Mouse (Mus musculus): Measurements from ENCODE around the gene Hdhd5. TPM values are rescaled to one million over a fixed set of nuclear protein-coding genes. Genes with fewer than 3 reads are reported as not detected.

The Hdhd5 gene
- polyA plus RNA-seq, 1 experiment from 2014 or later = 10.9 TPM

- H3K27ac ChIP-seq (replicated peaks; ENCODE audit: low read depth, low read length) = no peak overlapping the region
- ATAC-seq (ENCODE audit: low FRiP score, low TSS enrichment) = no peak
- H3K9me3 ChIP-seq (ENCODE audit: control insufficient read depth, low read length) = no peaks in the 10 kb centered on the region
- no peak overlapping the region for H3K4me2 ChIP-seq (ENCODE audit: low read length)
- no peaks in the 10 kb centered on the region for H3K27me3 ChIP-seq (ENCODE audit: control insufficient read depth, insufficient read depth, low read length)
- no peak overlapping the region for H3K4me3 ChIP-seq (replicated peaks; ENCODE audit: low read depth, low read length)
- no peak overlapping the region for H3K9ac ChIP-seq (replicated peaks; ENCODE audit: low read length)
- 94% methylated on average over 5 of the region's 5 CpGs for WGBS
- H3K36me3 ChIP-seq (ENCODE audit: control insufficient read depth, insufficient read depth, low read length) = peaks cover 61% of the 10 kb centered on the region
- no peak for DNase-seq
- H3K4me1 ChIP-seq (ENCODE audit: control insufficient read depth, insufficient read depth, low read length) = no peaks in the 10 kb centered on the region
Measured at GRCm38 (mm10) chr6:120517311-120517710, 13.8 kb downstream of the Hdhd5 start.

- H3K9me3 ChIP-seq (ENCODE audit: control insufficient read depth, low read length) = no peaks in the 10 kb centered on the region
Measured at GRCm38 (mm10) chr6:120516879-120517278, 14.2 kb downstream of the Hdhd5 start.

DNA sequence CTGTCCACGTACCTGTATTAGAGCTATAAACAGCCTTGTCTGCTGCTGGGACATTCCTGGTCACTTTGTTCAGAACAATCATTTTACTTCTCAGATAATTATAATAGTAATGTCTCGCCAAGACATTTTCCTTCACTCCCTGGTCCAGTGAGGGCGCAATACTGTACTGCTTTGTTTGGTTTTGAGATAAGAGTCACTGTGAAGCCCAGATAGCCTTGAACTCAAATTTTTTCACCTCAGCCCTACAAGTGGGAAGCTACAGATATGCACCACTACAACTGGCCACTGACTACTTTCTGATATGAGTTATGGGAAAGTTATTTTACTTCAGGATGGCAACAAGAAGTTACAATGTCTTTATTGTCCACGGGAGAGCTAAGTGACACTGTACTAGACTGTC is 14.7 kb downstream of the Hdhd5 start:
- 94% methylated on average over 4 of the region's 4 CpGs for WGBS
- ATAC-seq (ENCODE audit: low FRiP score, low TSS enrichment) (no peak), DNase-seq (no peak)
- Histone ChIP-seq H3K9me3 (ENCODE audit: control insufficient read depth, low read length) (no peaks in the 10 kb centered on the region), H3K4me2 (ENCODE audit: low read length) (no peak overlapping the region), H3K27ac (replicated peaks; ENCODE audit: low read depth, low read length) (no peak overlapping the region), H3K4me1 (ENCODE audit: control insufficient read depth, insufficient read depth, low read length) (no peaks in the 10 kb centered on the region), H3K9ac (replicated peaks; ENCODE audit: low read length) (no peak overlapping the region), H3K4me3 (replicated peaks; ENCODE audit: low read depth, low read length) (no peak overlapping the region), H3K36me3 (ENCODE audit: control insufficient read depth, insufficient read depth, low read length) (peaks cover 56% of the 10 kb centered on the region), H3K27me3 (ENCODE audit: control insufficient read depth, insufficient read depth, low read length) (no peaks in the 10 kb centered on the region)

More at GRCm38 (mm10) chr6:120516879-120517278, 14.2 kb downstream of the Hdhd5 start:
- Histone ChIP-seq H3K9ac (replicated peaks; ENCODE audit: low read length) (no peak overlapping the region), H3K4me1 (ENCODE audit: control insufficient read depth, insufficient read depth, low read length) (no peaks in the 10 kb centered on the region), H3K36me3 (ENCODE audit: control insufficient read depth, insufficient read depth, low read length) (peaks cover 60% of the 10 kb centered on the region), H3K27me3 (ENCODE audit: control insufficient read depth, insufficient read depth, low read length) (no peaks in the 10 kb centered on the region), H3K27ac (replicated peaks; ENCODE audit: low read depth, low read length) (no peak overlapping the region), H3K4me2 (ENCODE audit: low read length) (no peak overlapping the region), H3K4me3 (replicated peaks; ENCODE audit: low read depth, low read length) (no peak overlapping the region)
- DNase-seq (no peak), ATAC-seq (ENCODE audit: low FRiP score, low TSS enrichment) (no peak)
- 95% methylated on average over 6 of the region's 6 CpGs for WGBS

- Histone ChIP-seq H3K9me3 (ENCODE audit: control insufficient read depth, low read length) (no peaks in the 10 kb centered on the region), H3K27ac (replicated peaks; ENCODE audit: low read depth, low read length) (no peak overlapping the region), H3K4me2 (ENCODE audit: low read length) (no peak overlapping the region), H3K4me3 (replicated peaks; ENCODE audit: low read depth, low read length) (no peak overlapping the region), H3K4me1 (ENCODE audit: control insufficient read depth, insufficient read depth, low read length) (no peaks in the 10 kb centered on the region), H3K27me3 (ENCODE audit: control insufficient read depth, insufficient read depth, low read length) (no peaks in the 10 kb centered on the region), H3K36me3 (ENCODE audit: control insufficient read depth, insufficient read depth, low read length) (peaks cover 38% of the 10 kb centered on the region), H3K9ac (replicated peaks; ENCODE audit: low read length) (no peak overlapping the region)
- no peak for DNase-seq
- ATAC-seq (ENCODE audit: low FRiP score, low TSS enrichment) = no peak
- WGBS = 97% methylated on average over 6 of the region's 6 CpGs
Measured at GRCm38 (mm10) chr6:120511212-120511611, 19.9 kb downstream of the Hdhd5 start.

GRCm38 (mm10) chr6:120510425-120510824 is 20.7 kb downstream of the Hdhd5 start:
- Histone ChIP-seq H3K27ac (replicated peaks; ENCODE audit: low read depth, low read length) (no peak overlapping the region), H3K36me3 (ENCODE audit: control insufficient read depth, insufficient read depth, low read length) (peaks cover 38% of the 10 kb centered on the region), H3K4me1 (ENCODE audit: control insufficient read depth, insufficient read depth, low read length) (no peaks in the 10 kb centered on the region), H3K9me3 (ENCODE audit: control insufficient read depth, low read length) (no peaks in the 10 kb centered on the region), H3K4me3 (replicated peaks; ENCODE audit: low read depth, low read length) (no peak overlapping the region), H3K9ac (replicated peaks; ENCODE audit: low read length) (no peak overlapping the region), H3K27me3 (ENCODE audit: control insufficient read depth, insufficient read depth, low read length) (no peaks in the 10 kb centered on the region), H3K4me2 (ENCODE audit: low read length) (no peak overlapping the region)
- ATAC-seq (ENCODE audit: low FRiP score, low TSS enrichment) (no peak), DNase-seq (no peak)
- 94% methylated on average over 8 of the region's 8 CpGs for WGBS

GRCm38 (mm10) chr6:120509975-120510374 is 21.1 kb downstream of the Hdhd5 start:
- no peaks in the 10 kb centered on the region for H3K27me3 ChIP-seq (ENCODE audit: control insufficient read depth, insufficient read depth, low read length)
- DNase-seq (no peak), ATAC-seq (ENCODE audit: low FRiP score, low TSS enrichment) (no peak)
- no peak overlapping the region for H3K4me2 ChIP-seq (ENCODE audit: low read length)
- H3K27ac ChIP-seq (replicated peaks; ENCODE audit: low read depth, low read length) = no peak overlapping the region
- H3K4me3 ChIP-seq (replicated peaks; ENCODE audit: low read depth, low read length) = no peak overlapping the region
- no peaks in the 10 kb centered on the region for H3K9me3 ChIP-seq (ENCODE audit: control insufficient read depth, low read length)
- no peaks in the 10 kb centered on the region for H3K4me1 ChIP-seq (ENCODE audit: control insufficient read depth, insufficient read depth, low read length)
- H3K9ac ChIP-seq (replicated peaks; ENCODE audit: low read length) = no peak overlapping the region
- peaks cover 35% of the 10 kb centered on the region for H3K36me3 ChIP-seq (ENCODE audit: control insufficient read depth, insufficient read depth, low read length)
- 92% methylated on average over 7 of the region's 7 CpGs for WGBS

DNA sequence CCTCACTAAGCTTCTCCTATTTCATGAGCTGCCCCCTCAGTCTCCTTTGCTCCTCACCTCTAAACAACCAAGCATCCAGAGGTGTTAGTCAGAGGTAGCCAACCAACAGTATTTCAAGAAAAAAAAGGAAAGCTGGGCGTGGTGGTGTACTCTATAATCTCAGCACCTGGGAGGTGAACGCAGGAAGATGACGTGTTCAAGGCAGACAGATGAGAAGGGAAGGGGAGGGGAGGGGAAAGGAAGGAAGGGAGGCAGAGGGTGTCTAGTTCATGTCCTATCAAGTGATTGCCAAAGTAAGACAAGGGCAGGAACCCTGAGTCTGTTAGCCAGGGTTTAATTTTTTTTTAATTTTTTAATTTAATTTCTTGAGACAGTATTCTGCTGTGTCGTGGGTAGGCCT is 22.5 kb downstream of the Hdhd5 start:
- no peak overlapping the region for H3K4me2 ChIP-seq (ENCODE audit: low read length)
- H3K9me3 ChIP-seq (ENCODE audit: control insufficient read depth, low read length) = no peaks in the 10 kb centered on the region
- DNase-seq = no peak
- no peak for ATAC-seq (ENCODE audit: low FRiP score, low TSS enrichment)
- WGBS = 93% methylated on average over 4 of the region's 4 CpGs
- no peak overlapping the region for H3K4me3 ChIP-seq (replicated peaks; ENCODE audit: low read depth, low read length)
- H3K27ac ChIP-seq (replicated peaks; ENCODE audit: low read depth, low read length) = no peak overlapping the region
- peaks cover 22% of the 10 kb centered on the region for H3K36me3 ChIP-seq (ENCODE audit: control insufficient read depth, insufficient read depth, low read length)
- H3K27me3 ChIP-seq (ENCODE audit: control insufficient read depth, insufficient read depth, low read length) = no peaks in the 10 kb centered on the region
- no peak overlapping the region for H3K9ac ChIP-seq (replicated peaks; ENCODE audit: low read length)
- no peaks in the 10 kb centered on the region for H3K4me1 ChIP-seq (ENCODE audit: control insufficient read depth, insufficient read depth, low read length)

DNA sequence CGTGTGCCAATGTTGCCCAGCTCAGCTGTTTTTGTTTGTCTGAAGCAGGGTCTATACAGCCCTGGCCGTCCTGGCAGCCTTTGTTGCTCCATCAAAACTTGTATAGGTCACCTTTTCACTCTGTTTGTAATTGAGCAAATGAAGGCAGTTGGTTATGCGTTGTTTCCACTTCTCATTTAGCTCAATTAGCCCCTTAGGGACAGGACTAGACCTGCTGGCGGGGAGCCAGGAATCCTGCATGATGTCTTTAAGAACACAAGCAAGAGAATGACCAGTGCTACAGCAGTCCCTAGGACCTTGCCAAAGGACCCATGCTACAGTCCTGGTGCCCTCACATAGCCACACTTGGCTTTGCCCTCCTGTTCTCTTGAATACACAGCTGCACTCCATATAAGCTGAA is 25.6 kb downstream of the Hdhd5 start:
- peak; percentile 58 for DNase-seq
- H3K27ac ChIP-seq (replicated peaks; ENCODE audit: low read depth, low read length) = no peak overlapping the region

DNA sequence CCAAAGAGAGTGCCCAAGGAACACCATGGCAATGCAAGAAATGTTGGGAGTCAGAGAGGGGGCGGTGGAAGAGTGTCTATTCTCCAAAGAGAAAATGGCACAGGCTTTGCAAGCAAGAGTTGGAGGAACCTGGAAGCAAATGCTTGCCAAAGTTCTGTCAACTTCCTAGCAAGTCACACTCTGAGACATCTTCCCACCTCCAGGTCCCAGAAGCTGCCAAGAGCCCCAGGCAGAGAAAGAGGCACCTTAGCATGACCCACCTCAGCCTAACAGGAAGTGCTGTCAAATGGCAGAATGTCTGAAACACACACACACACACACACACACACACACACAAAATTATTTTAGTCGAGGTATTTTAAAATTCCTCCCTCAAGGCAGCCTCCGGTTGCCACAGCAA is 27.1 kb downstream of the Hdhd5 start:
- no peaks in the 10 kb centered on the region for H3K9me3 ChIP-seq (ENCODE audit: control insufficient read depth, low read length)
- H3K4me2 ChIP-seq (ENCODE audit: low read length) = no peak overlapping the region
- H3K36me3 ChIP-seq (ENCODE audit: control insufficient read depth, insufficient read depth, low read length) = peaks cover 4% of the 10 kb centered on the region
- no peak overlapping the region for H3K4me3 ChIP-seq (replicated peaks; ENCODE audit: low read depth, low read length)
- no peak overlapping the region for H3K27ac ChIP-seq (replicated peaks; ENCODE audit: low read depth, low read length)
- no peak for DNase-seq
- H3K27me3 ChIP-seq (ENCODE audit: control insufficient read depth, insufficient read depth, low read length) = no peaks in the 10 kb centered on the region
- H3K9ac ChIP-seq (replicated peaks; ENCODE audit: low read length) = no peak overlapping the region
- WGBS = 70% methylated on average over 3 of the region's 3 CpGs
- H3K4me1 ChIP-seq (ENCODE audit: control insufficient read depth, insufficient read depth, low read length) = no peaks in the 10 kb centered on the region
- no peak for ATAC-seq (ENCODE audit: low FRiP score, low TSS enrichment)

More for the DNA sequence above, 25.6 kb downstream of the Hdhd5 start:
- Histone ChIP-seq H3K9me3 (ENCODE audit: control insufficient read depth, low read length) (no peaks in the 10 kb centered on the region), H3K4me2 (ENCODE audit: low read length) (no peak overlapping the region), H3K4me3 (replicated peaks; ENCODE audit: low read depth, low read length) (no peak overlapping the region), H3K27me3 (ENCODE audit: control insufficient read depth, insufficient read depth, low read length) (no peaks in the 10 kb centered on the region), H3K36me3 (ENCODE audit: control insufficient read depth, insufficient read depth, low read length) (peaks cover 13% of the 10 kb centered on the region), H3K9ac (replicated peaks; ENCODE audit: low read length) (no peak overlapping the region), H3K4me1 (ENCODE audit: control insufficient read depth, insufficient read depth, low read length) (no peaks in the 10 kb centered on the region)
- WGBS = 61% methylated on average over 4 of the region's 4 CpGs
- no peak for ATAC-seq (ENCODE audit: low FRiP score, low TSS enrichment)

Data from midbrain, embryonic 14.5 days (tissue).